Mouse (Mus musculus) cortical plate, adult 2 months (tissue): ENCODE measurements around the gene Ip6k3.

Experiments
- CTCF ChIP-seq: fragments of 200-500 bp; IDR thresholded peaks from 2 replicates; pipeline ENCODE4 v1.5.1; 2011; ENCODE audit warnings: mild to moderate bottlenecking, control low read depth, low read length; ENCODE audit not compliant: insufficient read depth; ENCODE audit errors: extremely low read depth
- POLR2A ChIP-seq: fragments of 200-500 bp; IDR thresholded peaks from 2 replicates; pipeline ENCODE4 v1.6.1; 2011; ENCODE audit warnings: mild to moderate bottlenecking, low read length, control low read depth; ENCODE audit not compliant: insufficient read depth; ENCODE audit errors: extremely low read depth

DNA sequence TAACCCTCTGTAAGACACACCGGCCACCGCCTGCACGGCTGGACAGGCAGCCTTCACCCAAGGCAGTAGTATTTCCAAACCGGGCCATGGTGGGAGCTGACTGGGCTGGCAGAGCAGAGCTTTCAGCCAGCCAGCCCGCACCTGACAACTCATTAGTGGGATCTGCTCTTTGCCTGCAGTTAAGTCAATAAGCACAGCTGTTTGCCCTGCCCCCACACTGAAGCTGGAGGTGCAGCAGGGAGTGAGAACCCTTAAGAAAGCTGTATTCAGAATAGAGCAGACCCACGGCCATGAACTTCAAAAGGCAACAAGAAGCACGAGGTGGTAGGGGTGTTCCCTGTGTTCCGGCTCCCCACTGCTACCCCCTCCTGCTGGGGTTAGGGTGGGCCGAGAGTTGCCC is 37.3 kb downstream of the Ip6k3 start:
- no peak for TF ChIP-seq CTCF
- no peak for TF ChIP-seq POLR2A
